Mouse (Mus musculus) testis, adult 2 months (tissue): ENCODE results near the gene Tab2. TPM values are rescaled to one million over a fixed set of nuclear protein-coding genes. Genes with fewer than 3 reads are reported as not detected.

Source experiments
- H3K27ac ChIP-seq: fragments of 200-500 bp; 2 replicates; pipeline ENCODE4 v1.5.1; 2012; ENCODE audit warnings: low read depth, low read length; ENCODE audit not compliant: control insufficient read depth, insufficient read depth
- H3K27me3 ChIP-seq: fragments of 200-500 bp; 2 replicates; pipeline ENCODE4 v1.6.1; 2012; ENCODE audit warnings: mild to moderate bottlenecking, low read length, moderate library complexity; ENCODE audit not compliant: control insufficient read depth, insufficient read depth
- H3K36me3 ChIP-seq: fragments of 200-500 bp; 2 replicates; pipeline ENCODE4 v1.6.1; 2012; ENCODE audit warnings: mild to moderate bottlenecking, low read length; ENCODE audit not compliant: control insufficient read depth, insufficient read depth
- H3K4me1 ChIP-seq: fragments of 200-500 bp; 2 replicates; pipeline ENCODE4 v1.6.1; 2012; ENCODE audit warnings: low read length; ENCODE audit not compliant: control insufficient read depth, insufficient read depth
- H3K4me3 ChIP-seq: fragments of 200-500 bp; 2 replicates; pipeline ENCODE4 v1.5.1; 2012; ENCODE audit warnings: low read depth, mild to moderate bottlenecking, low read length, moderate library complexity, mixed read lengths; ENCODE audit not compliant: control insufficient read depth
- CTCF ChIP-seq: fragments of 200-500 bp; IDR thresholded peaks from 2 replicates; pipeline ENCODE4 v1.5.1; 2012; ENCODE audit warnings: low read depth, mild to moderate bottlenecking, inconsistent platforms, low read length, moderate library complexity; ENCODE audit not compliant: control insufficient read depth, insufficient read depth, insufficient replicate concordance
- POLR2A ChIP-seq: fragments of 200-500 bp; IDR thresholded peaks from 2 replicates; pipeline ENCODE4 v1.6.1; 2012; ENCODE audit warnings: low read depth, mild to moderate bottlenecking, inconsistent platforms, low read length, moderate library complexity; ENCODE audit not compliant: control insufficient read depth
- polyA plus RNA-seq: library from polyadenylated mRNA; depleted of rRNA; stranded (reverse); fragments of >200 nt; gene quantifications from 2 replicates; pipeline ENCODE4 v1.2.3, GENCODE M21; 2012

Gene Tab2
- polyA plus RNA-seq, 1 experiment: 20.7 TPM

DNA sequence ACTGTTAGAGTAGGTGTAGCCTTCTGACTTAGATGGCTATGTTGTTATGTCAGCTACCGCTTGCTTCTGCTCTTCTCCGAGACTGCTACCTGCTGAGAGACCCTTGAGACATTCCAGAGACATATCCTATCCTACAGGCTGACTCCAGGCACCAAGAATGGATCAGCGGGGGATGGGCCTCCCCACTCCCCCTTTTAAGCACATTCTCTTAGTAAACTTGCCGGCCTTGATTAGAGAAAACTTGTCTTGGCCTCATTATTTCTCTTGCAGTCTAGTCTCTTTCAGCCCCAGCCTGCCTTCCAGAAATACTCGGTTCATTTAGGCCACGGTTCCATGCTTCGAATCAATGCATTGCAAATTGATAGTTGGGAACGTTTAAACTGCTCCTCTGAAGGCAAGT is 86.3 kb downstream of the Tab2 start:
- peaks cover 11% of the 10 kb centered on the region for H3K4me1 ChIP-seq
- H3K27me3 ChIP-seq: peaks cover 2% of the 10 kb centered on the region; the same call in 1 of the 2 replicates
- H3K36me3 ChIP-seq: no peaks in the 10 kb centered on the region

DNA sequence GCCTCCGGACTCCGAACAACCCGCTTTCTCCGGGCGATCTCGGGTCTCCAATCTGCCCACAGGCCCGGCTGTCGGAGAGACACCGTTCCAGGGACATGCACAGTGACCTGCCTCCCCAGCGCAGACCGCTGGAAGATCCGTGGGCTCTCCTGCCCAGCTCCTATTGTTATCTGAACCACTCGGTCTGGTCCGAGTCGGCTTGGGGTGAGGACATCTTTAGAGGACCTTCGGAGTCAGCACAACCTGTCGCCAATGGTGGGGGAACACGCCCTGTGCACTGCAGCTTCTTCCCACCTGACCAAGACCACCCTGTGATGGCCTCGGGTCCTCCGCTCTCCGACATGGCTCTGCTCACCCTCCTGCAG is 88.4 kb downstream of the Tab2 start:
- Histone ChIP-seq H3K27me3 (peaks cover 2% of the 10 kb centered on the region; the same call in 1 of the 2 replicates), H3K4me1 (peaks cover 11% of the 10 kb centered on the region), H3K36me3 (no peaks in the 10 kb centered on the region), H3K4me3 (peak overlapping the region; percentile 32), H3K27ac (no peak overlapping the region)
- TF ChIP-seq POLR2A (no peak), CTCF (no peak)

More for the DNA sequence above, 86.3 kb downstream of the Tab2 start:
- TF ChIP-seq POLR2A (no peak), CTCF (no peak)
- Histone ChIP-seq H3K27ac (no peak overlapping the region), H3K4me3 (no peak overlapping the region)

DNA sequence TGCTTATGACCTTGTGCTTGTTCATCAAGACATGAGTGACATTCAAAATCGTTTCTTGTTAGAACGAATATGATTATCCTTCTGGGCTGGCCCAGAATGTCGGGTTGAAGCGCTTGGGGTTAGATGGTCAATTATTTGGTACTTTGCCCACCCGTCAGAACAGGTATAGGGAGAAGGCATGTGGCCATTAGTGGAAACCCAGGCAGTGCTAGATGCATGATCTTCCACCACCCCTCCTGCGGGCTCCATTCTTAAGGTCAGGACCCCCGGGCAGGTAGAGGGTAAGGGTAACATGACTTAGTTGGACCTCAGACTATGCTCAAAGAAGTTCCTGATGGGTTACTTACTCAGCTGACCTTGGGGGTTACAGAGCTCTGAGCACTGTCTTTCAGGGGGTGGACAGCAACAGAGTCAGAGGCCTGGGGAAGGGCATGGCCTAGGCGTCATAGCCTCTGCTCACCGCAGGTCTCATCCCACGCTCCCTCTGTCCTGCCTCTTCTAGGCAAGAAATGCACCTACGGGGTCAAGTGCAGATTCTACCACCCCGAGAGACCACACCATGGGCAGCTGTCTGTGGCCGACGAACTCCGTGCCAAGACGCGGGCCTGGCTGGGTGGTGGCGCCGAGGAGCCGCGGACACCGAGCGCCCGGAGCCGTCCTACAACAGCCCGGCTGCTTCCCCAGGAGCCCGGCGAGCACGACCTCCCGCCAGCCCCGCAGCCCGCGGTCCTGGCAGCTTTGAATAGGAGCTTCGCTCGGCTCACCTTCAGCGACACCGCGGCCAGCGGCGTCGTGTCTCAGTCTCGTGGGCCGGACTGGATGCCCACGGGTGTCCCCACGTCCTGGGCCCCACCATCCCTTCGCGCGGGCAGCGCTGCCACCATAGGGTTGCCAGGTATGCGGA is 89.0 kb downstream of the Tab2 start:
- Histone ChIP-seq H3K4me1 (peaks cover 11% of the 10 kb centered on the region), H3K27ac (no peak overlapping the region), H3K4me3 (peak overlapping the region; percentile 32), H3K36me3 (no peaks in the 10 kb centered on the region), H3K27me3 (peaks cover 2% of the 10 kb centered on the region; the same call in 1 of the 2 replicates)
- TF ChIP-seq CTCF: no peak
- no peak for TF ChIP-seq POLR2A

- Histone ChIP-seq H3K27me3 (peaks cover 2% of the 10 kb centered on the region; the same call in 1 of the 2 replicates), H3K4me1 (peaks cover 11% of the 10 kb centered on the region), H3K4me3 (no peak overlapping the region), H3K27ac (no peak overlapping the region), H3K36me3 (no peaks in the 10 kb centered on the region)
- no peak for TF ChIP-seq CTCF
- TF ChIP-seq POLR2A: no peak
These were observed 91.2 kb downstream of the Tab2 start for GRCm38 (mm10) chr10:7864806-7865205.

GRCm38 (mm10) chr10:7864184-7864583 is 91.8 kb downstream of the Tab2 start:
- Histone ChIP-seq H3K36me3 (no peaks in the 10 kb centered on the region), H3K4me3 (no peak overlapping the region), H3K4me1 (peaks cover 11% of the 10 kb centered on the region), H3K27ac (no peak overlapping the region), H3K27me3 (peaks cover 2% of the 10 kb centered on the region; the same call in 1 of the 2 replicates)
- TF ChIP-seq CTCF (no peak), POLR2A (no peak)

DNA sequence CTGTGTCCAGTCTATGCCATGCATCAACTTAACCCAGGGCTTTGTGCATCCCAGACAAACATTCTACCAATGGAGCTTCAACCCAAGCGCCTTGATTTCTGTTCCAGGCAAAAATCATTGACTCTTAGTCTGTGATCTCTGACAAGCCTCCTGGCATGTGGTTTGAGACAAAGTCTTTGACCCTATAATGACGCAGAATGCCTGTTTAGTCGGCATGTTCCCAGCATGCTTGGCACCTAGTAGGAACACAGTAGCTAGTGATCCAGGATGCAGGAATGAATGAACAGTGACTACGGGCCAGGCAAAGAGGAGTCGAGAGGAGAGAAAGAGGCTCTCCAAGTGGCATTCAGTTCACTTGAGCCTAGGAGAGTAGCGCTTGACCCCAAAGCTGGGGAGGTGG is 92.6 kb downstream of the Tab2 start:
- H3K4me1 ChIP-seq: peaks cover 11% of the 10 kb centered on the region
- no peak overlapping the region for H3K4me3 ChIP-seq
- TF ChIP-seq CTCF (no peak), POLR2A (no peak)
- no peaks in the 10 kb centered on the region for H3K36me3 ChIP-seq
- H3K27ac ChIP-seq: no peak overlapping the region
- H3K27me3 ChIP-seq: peaks cover 2% of the 10 kb centered on the region; the same call in 1 of the 2 replicates

GRCm38 (mm10) chr10:7861937-7862657 is 93.9 kb downstream of the Tab2 start:
- Histone ChIP-seq H3K27me3 (no peaks in the 10 kb centered on the region), H3K27ac (no peak overlapping the region), H3K36me3 (no peaks in the 10 kb centered on the region), H3K4me3 (peak overlapping the region; percentile 41; the same call in 1 of the 2 replicates), H3K4me1 (peaks cover 2% of the 10 kb centered on the region)
- no peak for TF ChIP-seq POLR2A
- TF ChIP-seq CTCF: no peak
